Mouse (Mus musculus): ENCODE data around the gene Gm26897. TPM values are rescaled to one million over a fixed set of nuclear protein-coding genes. Genes with fewer than 3 reads are reported as not detected.

Gm26897 gene
- not detected in 2 replicates for polyA plus RNA-seq (2012; rRNA removed)

DNA sequence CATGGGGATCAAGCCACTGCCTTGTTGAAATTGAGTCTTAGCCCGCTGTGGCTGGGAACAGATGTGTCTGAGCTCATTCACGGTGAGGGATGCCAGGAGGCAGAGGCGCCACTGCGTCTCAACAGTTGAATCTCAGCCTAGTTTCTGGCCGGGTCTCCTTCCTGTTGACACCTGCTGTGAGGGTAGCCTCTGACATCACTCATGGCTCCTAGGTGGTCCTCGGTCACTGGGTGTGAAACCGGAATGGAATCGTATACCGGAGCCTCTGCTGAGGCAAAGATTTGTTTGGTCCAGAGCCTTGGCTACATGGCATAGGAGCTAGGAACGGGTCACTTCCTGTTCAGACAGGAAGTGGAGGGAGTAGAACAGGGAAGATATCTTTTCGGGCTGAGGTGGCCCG lies at the start of gene Gm26897:
Gene Gm26897 (plus strand): TSS at position 74 of the 400 bp plus-strand sequence.
- H3K27ac ChIP-seq (ENCODE audit: insufficient read depth, low read length): no peak within 1 kb of the TSS
- no peaks in the 10 kb centered on the region for H3K36me3 ChIP-seq (ENCODE audit: control insufficient read depth, insufficient read depth, low read length)
- no peak within 1 kb of the TSS for H3K4me3 ChIP-seq (ENCODE audit: extremely low read depth, insufficient read depth, insufficient read length)
- H3K27me3 ChIP-seq (ENCODE audit: control insufficient read depth, insufficient read depth, low read length): no peaks in the 10 kb centered on the region
- 76% methylated on average over 12 of the region's 12 CpGs for WGBS
- no peaks in the 10 kb centered on the region for H3K4me1 ChIP-seq (ENCODE audit: control insufficient read depth, insufficient read depth, insufficient read length)
- DNase-seq (ENCODE audit: low read depth in 1 of 2, low spot score in 2 of 2): no peak
- TF ChIP-seq POLR2A (IDR thresholded peaks at IDR 0.05; ENCODE audit: low read depth, low read length) (no peak), CTCF (IDR thresholded peaks at IDR 0.05; ENCODE audit: extremely low read depth, insufficient read depth, insufficient read length, insufficient replicate concordance) (no peak)

- H3K4me1 ChIP-seq (ENCODE audit: control insufficient read depth, insufficient read depth, insufficient read length): no peaks in the 10 kb centered on the region
- no peak for DNase-seq (ENCODE audit: low read depth in 1 of 2, low spot score in 2 of 2)
- no peak overlapping the region for H3K27ac ChIP-seq (ENCODE audit: insufficient read depth, low read length)
- TF ChIP-seq POLR2A (IDR thresholded peaks at IDR 0.05; ENCODE audit: low read depth, low read length): no peak
- TF ChIP-seq CTCF (IDR thresholded peaks at IDR 0.05; ENCODE audit: extremely low read depth, insufficient read depth, insufficient read length, insufficient replicate concordance): no peak
- H3K36me3 ChIP-seq (ENCODE audit: control insufficient read depth, insufficient read depth, low read length): no peaks in the 10 kb centered on the region
- H3K4me3 ChIP-seq (ENCODE audit: extremely low read depth, insufficient read depth, insufficient read length): no peak overlapping the region
- WGBS: 5% methylated on average over 5 of the region's 5 CpGs
- H3K27me3 ChIP-seq (ENCODE audit: control insufficient read depth, insufficient read depth, low read length): no peaks in the 10 kb centered on the region
These were observed 46.4 kb upstream of the Gm26897 start for GRCm38 (mm10) chr5:111687370-111687769.

DNA sequence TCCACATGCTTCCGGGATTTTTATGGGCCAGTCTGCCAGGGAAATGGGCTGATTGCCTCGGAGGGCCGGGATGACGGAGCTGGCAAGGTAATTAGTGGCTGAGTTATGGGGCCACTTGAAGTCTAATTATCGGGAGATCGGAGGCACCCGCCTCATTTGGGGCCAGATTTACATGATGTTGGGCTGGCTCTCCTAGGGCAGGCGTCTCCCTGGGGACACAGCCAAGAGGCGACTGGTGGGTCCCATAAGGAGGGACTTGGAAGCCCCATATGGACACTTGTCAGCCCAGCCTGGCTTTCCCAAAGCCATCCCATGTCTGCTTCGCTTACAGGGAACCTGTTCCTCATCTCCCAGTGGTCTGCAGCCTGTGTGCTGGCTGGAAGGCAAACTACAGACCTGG lies 45.1 kb upstream of the Gm26897 start:
- WGBS: 89% methylated on average over 10 of the region's 10 CpGs
- Histone ChIP-seq H3K27me3 (ENCODE audit: control insufficient read depth, insufficient read depth, low read length) (no peaks in the 10 kb centered on the region), H3K4me3 (ENCODE audit: extremely low read depth, insufficient read depth, insufficient read length) (no peak overlapping the region), H3K4me1 (ENCODE audit: control insufficient read depth, insufficient read depth, insufficient read length) (no peaks in the 10 kb centered on the region), H3K27ac (ENCODE audit: insufficient read depth, low read length) (no peak overlapping the region), H3K36me3 (ENCODE audit: control insufficient read depth, insufficient read depth, low read length) (no peaks in the 10 kb centered on the region)
- DNase-seq (ENCODE audit: low read depth in 1 of 2, low spot score in 2 of 2): no peak
- TF ChIP-seq CTCF (IDR thresholded peaks at IDR 0.05; ENCODE audit: extremely low read depth, insufficient read depth, insufficient read length, insufficient replicate concordance) (no peak), POLR2A (IDR thresholded peaks at IDR 0.05; ENCODE audit: low read depth, low read length) (no peak)

DNA sequence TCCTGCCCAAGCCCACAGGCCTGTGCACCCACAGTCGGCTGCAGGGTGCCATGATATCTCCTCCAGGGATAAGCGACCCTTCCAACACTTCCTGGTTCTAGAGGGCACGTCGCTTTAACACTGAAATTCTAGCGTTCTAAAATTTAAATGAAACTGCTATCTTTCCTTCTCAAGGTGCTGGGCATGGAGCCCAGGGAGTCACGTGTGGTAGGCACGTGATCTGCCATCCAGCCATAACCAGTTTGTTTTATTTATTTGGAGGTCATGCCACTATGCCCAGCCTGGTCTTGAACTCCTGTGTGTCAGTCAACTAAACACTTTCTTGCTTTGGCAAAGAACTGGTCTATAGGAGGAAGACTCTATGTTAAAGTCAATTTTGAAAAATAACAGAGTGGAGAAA lies 35.7 kb upstream of the Gm26897 start:
- WGBS: 80% methylated on average over 7 of the region's 7 CpGs
- Histone ChIP-seq H3K4me1 (ENCODE audit: control insufficient read depth, insufficient read depth, insufficient read length) (no peaks in the 10 kb centered on the region), H3K4me3 (ENCODE audit: extremely low read depth, insufficient read depth, insufficient read length) (no peak overlapping the region), H3K27me3 (ENCODE audit: control insufficient read depth, insufficient read depth, low read length) (no peaks in the 10 kb centered on the region), H3K36me3 (ENCODE audit: control insufficient read depth, insufficient read depth, low read length) (no peaks in the 10 kb centered on the region), H3K27ac (ENCODE audit: insufficient read depth, low read length) (no peak overlapping the region)
- no peak for TF ChIP-seq CTCF (IDR thresholded peaks at IDR 0.05; ENCODE audit: extremely low read depth, insufficient read depth, insufficient read length, insufficient replicate concordance)
- TF ChIP-seq POLR2A (IDR thresholded peaks at IDR 0.05; ENCODE audit: low read depth, low read length): no peak
- no peak for DNase-seq (ENCODE audit: low read depth in 1 of 2, low spot score in 2 of 2)

DNA sequence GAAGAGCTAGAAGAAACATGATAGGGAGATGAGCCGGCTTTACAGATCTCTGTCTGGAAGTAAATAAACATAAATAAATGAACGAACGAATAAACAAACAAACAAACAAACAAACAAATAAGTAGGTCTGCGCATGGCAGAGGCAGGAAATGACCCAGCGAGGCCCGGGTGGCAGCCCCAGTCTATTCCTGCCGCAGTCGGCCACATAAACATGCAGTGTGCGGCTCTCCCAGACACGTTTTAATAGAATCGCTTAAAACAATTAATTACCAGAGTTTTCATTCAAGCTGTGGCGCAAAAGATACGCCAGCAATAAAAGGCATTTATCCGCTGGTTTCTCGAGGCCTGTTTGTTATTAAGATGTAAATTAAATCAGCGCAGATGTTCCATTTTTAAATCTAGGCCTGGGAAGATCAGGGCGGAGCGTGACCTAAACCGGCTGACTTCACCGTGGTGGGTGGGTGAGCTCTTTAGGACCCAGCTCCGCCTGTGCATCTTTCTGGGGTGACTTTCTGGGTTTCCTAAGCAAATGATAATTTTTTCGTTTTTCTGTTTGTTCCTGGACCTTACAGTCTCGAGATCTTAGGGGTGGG lies 33.9 kb upstream of the Gm26897 start:
- 89% methylated on average over 23 of the region's 23 CpGs for WGBS

DNA sequence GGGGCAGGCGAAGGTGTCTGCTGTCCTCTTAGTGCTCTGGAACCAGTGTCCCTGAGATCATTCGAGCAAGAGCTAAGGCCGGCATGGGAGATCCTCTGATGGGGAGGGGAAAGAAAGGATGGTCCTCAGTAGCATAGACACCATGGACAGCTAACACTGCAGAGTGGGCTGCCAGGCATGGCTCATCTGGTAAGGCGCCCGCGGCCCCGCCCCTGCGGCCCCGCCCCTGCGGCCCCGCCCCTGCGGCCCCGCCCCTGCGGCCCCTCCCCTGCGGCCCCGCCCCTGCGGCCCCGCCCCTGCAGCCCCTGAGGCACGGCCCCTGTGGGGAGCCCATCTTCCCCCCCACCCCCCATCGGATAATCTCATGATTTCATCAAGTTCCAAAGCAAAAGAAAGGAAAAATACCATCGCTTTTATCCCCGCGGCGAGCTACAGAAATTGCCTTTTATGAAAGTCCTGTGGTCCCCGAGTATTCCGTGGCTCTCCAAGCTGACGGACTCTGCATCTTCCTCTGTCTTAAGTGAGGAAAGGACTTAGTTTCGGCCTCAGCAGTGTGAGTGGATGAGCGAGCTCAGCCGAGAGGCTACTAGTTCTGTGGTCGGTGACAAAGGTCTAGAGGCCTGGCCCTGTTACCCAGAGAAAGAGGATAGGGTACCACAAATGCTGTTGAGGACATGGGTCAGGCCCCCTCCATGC lies 31.9 kb upstream of the Gm26897 start:
- 25% methylated on average over 30 of the region's 31 CpGs for WGBS
- Histone ChIP-seq H3K27ac (ENCODE audit: insufficient read depth, low read length) (no peak overlapping the region), H3K36me3 (ENCODE audit: control insufficient read depth, insufficient read depth, low read length) (no peaks in the 10 kb centered on the region), H3K4me1 (ENCODE audit: control insufficient read depth, insufficient read depth, insufficient read length) (no peaks in the 10 kb centered on the region), H3K4me3 (ENCODE audit: extremely low read depth, insufficient read depth, insufficient read length) (no peak overlapping the region), H3K27me3 (ENCODE audit: control insufficient read depth, insufficient read depth, low read length) (no peaks in the 10 kb centered on the region)
- TF ChIP-seq POLR2A (IDR thresholded peaks at IDR 0.05; ENCODE audit: low read depth, low read length): no peak
- no peak for TF ChIP-seq CTCF (IDR thresholded peaks at IDR 0.05; ENCODE audit: extremely low read depth, insufficient read depth, insufficient read length, insufficient replicate concordance)
- no peak for DNase-seq (ENCODE audit: low read depth in 1 of 2, low spot score in 2 of 2)

More for the DNA sequence above, 33.9 kb upstream of the Gm26897 start:
- H3K36me3 ChIP-seq (ENCODE audit: control insufficient read depth, insufficient read depth, low read length): no peaks in the 10 kb centered on the region
- no peaks in the 10 kb centered on the region for H3K27me3 ChIP-seq (ENCODE audit: control insufficient read depth, insufficient read depth, low read length)
- TF ChIP-seq POLR2A (IDR thresholded peaks at IDR 0.05; ENCODE audit: low read depth, low read length) (no peak), CTCF (IDR thresholded peaks at IDR 0.05; ENCODE audit: extremely low read depth, insufficient read depth, insufficient read length, insufficient replicate concordance) (no peak)
- no peak for DNase-seq (ENCODE audit: low read depth in 1 of 2, low spot score in 2 of 2)
- no peaks in the 10 kb centered on the region for H3K4me1 ChIP-seq (ENCODE audit: control insufficient read depth, insufficient read depth, insufficient read length)
- no peak overlapping the region for H3K4me3 ChIP-seq (ENCODE audit: extremely low read depth, insufficient read depth, insufficient read length)
- no peak overlapping the region for H3K27ac ChIP-seq (ENCODE audit: insufficient read depth, low read length)

GRCm38 (mm10) chr5:111703586-111703985 lies 30.1 kb upstream of the Gm26897 start:
- no peaks in the 10 kb centered on the region for H3K27me3 ChIP-seq (ENCODE audit: control insufficient read depth, insufficient read depth, low read length)

More at GRCm38 (mm10) chr5:111703586-111703985, 30.1 kb upstream of the Gm26897 start:
- Histone ChIP-seq H3K36me3 (ENCODE audit: control insufficient read depth, insufficient read depth, low read length) (no peaks in the 10 kb centered on the region), H3K4me1 (ENCODE audit: control insufficient read depth, insufficient read depth, insufficient read length) (no peaks in the 10 kb centered on the region), H3K4me3 (ENCODE audit: extremely low read depth, insufficient read depth, insufficient read length) (no peak overlapping the region), H3K27ac (ENCODE audit: insufficient read depth, low read length) (no peak overlapping the region)
- TF ChIP-seq CTCF (IDR thresholded peaks at IDR 0.05; ENCODE audit: extremely low read depth, insufficient read depth, insufficient read length, insufficient replicate concordance): no peak
- no peak for TF ChIP-seq POLR2A (IDR thresholded peaks at IDR 0.05; ENCODE audit: low read depth, low read length)
- WGBS: 96% methylated on average over 7 of the region's 7 CpGs
- DNase-seq (ENCODE audit: low read depth in 1 of 2, low spot score in 2 of 2): no peak
